Mouse (Mus musculus) kidney, embryonic 14.5 days (tissue): Measurements from ENCODE around the gene Cyyr1. TPM values are rescaled to one million over a fixed set of nuclear protein-coding genes. Genes with fewer than 3 reads are reported as not detected.

Experiments used
- ATAC-seq: fragments of 200-750 bp; cut with Nextera tagmentation; 2 replicates; pipeline ENCODE4 v1.8.0; 2017; ENCODE audit warnings: moderate number of reproducible peaks, mild to moderate bottlenecking, moderate TSS enrichment, moderate library complexity; ENCODE audit not compliant: low FRiP score, low TSS enrichment
- H3K27ac ChIP-seq: fragments of 300-500 bp; sonication (generic); 2 replicates; pipeline ENCODE4 v1.5.1; 2014; ENCODE audit warnings: low read depth, mild to moderate bottlenecking, low read length, moderate library complexity, mixed read lengths
- H3K27me3 ChIP-seq: fragments of 300-500 bp; sonication (generic); 2 replicates; pipeline ENCODE4 v1.6.1; 2014; ENCODE audit warnings: mild to moderate bottlenecking, low read length; ENCODE audit not compliant: control insufficient read depth, insufficient read depth
- H3K36me3 ChIP-seq: fragments of 300-500 bp; sonication (generic); 2 replicates; pipeline ENCODE4 v1.6.1; 2014; ENCODE audit warnings: low read length, mixed read lengths; ENCODE audit not compliant: control insufficient read depth, insufficient read depth
- H3K4me1 ChIP-seq: fragments of 300-500 bp; sonication (generic); 2 replicates; pipeline ENCODE4 v1.6.1; 2014; ENCODE audit warnings: low read length, mixed read lengths; ENCODE audit not compliant: control insufficient read depth, insufficient read depth
- H3K4me2 ChIP-seq: fragments of 300-500 bp; sonication (generic); replicated peaks from 2 replicates; pipeline ENCODE4 v1.6.1; 2014; ENCODE audit warnings: low read depth, mild to moderate bottlenecking, low read length
- H3K4me3 ChIP-seq: fragments of 300-500 bp; sonication (generic); 2 replicates; pipeline ENCODE4 v1.5.1; 2014; ENCODE audit warnings: mild to moderate bottlenecking, low read length
- H3K9ac ChIP-seq: fragments of 300-500 bp; sonication (generic); 2 replicates; pipeline ENCODE4 v1.6.1; 2014; ENCODE audit warnings: low read depth, mild to moderate bottlenecking, low read length, moderate library complexity
- H3K9me3 ChIP-seq: fragments of 300-500 bp; sonication (generic); 2 replicates; pipeline ENCODE4 v1.6.1; 2016; ENCODE audit warnings: low read length; ENCODE audit not compliant: control insufficient read depth
- WGBS: fragments of 180-500 bp; shearing (Covaris S2); extraction: QIAGEN DNeasy Blood & Tissue Kit; methylation state at CpG from one replicate; pipeline ENCODE4 v1.1.7; 2014; 5-methylcytosine and 5-hydroxymethylcytosine counted together
- polyA plus RNA-seq: library from polyadenylated mRNA; unstranded; fragments of >200 nt; fragmentation: Nextera tagmentation; extraction: Ambion mirVana; gene quantifications from 2 replicates; pipeline ENCODE4 v1.2.1, GENCODE M21; 2014

Cyyr1 gene
- polyA plus RNA-seq, 1 experiment from 2014 or later: 6.8 TPM

GRCm38 (mm10) chr16:85488105-85488607 lies 65.0 kb downstream of the Cyyr1 start:
- 86% methylated on average over 5 of the region's 5 CpGs for WGBS
- H3K4me3 ChIP-seq: no peak overlapping the region
- H3K4me2 ChIP-seq: no peak overlapping the region
- no peaks in the 10 kb centered on the region for H3K36me3 ChIP-seq
- no peak for ATAC-seq
- no peaks in the 10 kb centered on the region for H3K4me1 ChIP-seq
- H3K27ac ChIP-seq: no peak overlapping the region
- H3K9ac ChIP-seq: no peak overlapping the region
- H3K27me3 ChIP-seq: no peaks in the 10 kb centered on the region
- H3K9me3 ChIP-seq: no peaks in the 10 kb centered on the region

GRCm38 (mm10) chr16:85487266-85487665 lies 65.9 kb downstream of the Cyyr1 start:
- Histone ChIP-seq H3K36me3 (no peaks in the 10 kb centered on the region), H3K9me3 (no peaks in the 10 kb centered on the region), H3K27ac (no peak overlapping the region), H3K27me3 (no peaks in the 10 kb centered on the region), H3K4me3 (no peak overlapping the region), H3K4me2 (no peak overlapping the region), H3K9ac (no peak overlapping the region), H3K4me1 (no peaks in the 10 kb centered on the region)
- 94% methylated on average over 7 of the region's 7 CpGs for WGBS
- ATAC-seq: no peak

DNA sequence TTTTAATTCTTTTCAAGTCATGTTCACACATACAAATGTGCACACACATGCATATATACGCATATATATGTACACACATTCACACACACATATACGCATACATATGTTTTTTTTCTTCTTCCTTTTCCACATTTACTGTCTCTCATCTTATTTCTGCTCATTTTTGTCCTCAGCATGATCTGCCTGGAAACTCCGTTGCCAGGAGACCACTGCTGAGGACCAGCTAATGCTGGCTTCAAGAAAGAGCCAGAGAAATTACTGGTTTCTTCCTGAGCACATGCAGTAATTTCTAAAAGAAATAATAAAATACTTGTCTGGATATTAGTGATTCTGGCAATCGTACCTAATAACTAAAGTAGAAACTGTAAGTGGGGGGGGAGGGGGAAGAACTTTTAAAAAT lies 68.6 kb downstream of the Cyyr1 start:
- no peak for ATAC-seq
- no peaks in the 10 kb centered on the region for H3K36me3 ChIP-seq
- H3K4me1 ChIP-seq: no peaks in the 10 kb centered on the region
- H3K9ac ChIP-seq: no peak overlapping the region
- H3K4me2 ChIP-seq: no peak overlapping the region
- H3K9me3 ChIP-seq: no peaks in the 10 kb centered on the region
- 88% methylated on average over 4 of the region's 4 CpGs for WGBS
- H3K27me3 ChIP-seq: no peaks in the 10 kb centered on the region
- H3K27ac ChIP-seq: no peak overlapping the region
- H3K4me3 ChIP-seq: no peak overlapping the region

DNA sequence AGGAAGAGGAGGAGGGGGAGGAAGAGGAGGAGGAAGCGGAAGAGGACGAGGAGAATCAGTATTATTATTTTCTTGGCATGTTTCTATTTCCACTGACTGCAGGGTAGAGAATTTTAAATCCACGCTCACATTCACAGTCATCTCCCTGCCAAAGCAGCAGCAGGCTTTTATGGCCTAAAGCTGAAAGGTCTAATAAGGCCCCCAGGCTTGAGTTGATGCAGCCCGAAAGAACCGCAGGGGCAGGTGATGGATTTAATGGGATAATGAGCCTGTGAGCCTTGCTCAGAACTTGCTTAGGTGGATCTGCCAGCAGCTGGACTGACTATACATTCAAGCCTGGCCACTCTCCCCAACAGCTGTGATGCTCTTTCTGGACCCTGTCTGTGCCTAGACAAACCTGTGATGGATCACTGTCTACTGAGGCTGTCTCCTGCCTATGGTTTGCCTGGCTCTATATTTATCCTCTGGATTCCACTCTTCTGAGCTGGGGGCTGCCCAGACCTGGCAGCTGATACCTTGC lies 78.6 kb downstream of the Cyyr1 start:
- no peak overlapping the region for H3K4me2 ChIP-seq
- H3K9me3 ChIP-seq: no peaks in the 10 kb centered on the region
- no peak overlapping the region for H3K4me3 ChIP-seq
- no peak overlapping the region for H3K9ac ChIP-seq
- no peaks in the 10 kb centered on the region for H3K36me3 ChIP-seq
- H3K27ac ChIP-seq: no peak overlapping the region
- WGBS: 56% methylated on average over 5 of the region's 5 CpGs
- no peak for ATAC-seq
- H3K4me1 ChIP-seq: no peaks in the 10 kb centered on the region
- H3K27me3 ChIP-seq: no peaks in the 10 kb centered on the region

- no peak for ATAC-seq
- H3K27me3 ChIP-seq: no peaks in the 10 kb centered on the region
- no peak overlapping the region for H3K27ac ChIP-seq
- no peak overlapping the region for H3K4me3 ChIP-seq
- WGBS: 90% methylated on average over 4 of the region's 4 CpGs
- H3K4me2 ChIP-seq: no peak overlapping the region
- no peaks in the 10 kb centered on the region for H3K4me1 ChIP-seq
- H3K9ac ChIP-seq: no peak overlapping the region
- no peaks in the 10 kb centered on the region for H3K9me3 ChIP-seq
- H3K36me3 ChIP-seq: no peaks in the 10 kb centered on the region
These were observed 83.1 kb downstream of the Cyyr1 start for GRCm38 (mm10) chr16:85470057-85470456.

DNA sequence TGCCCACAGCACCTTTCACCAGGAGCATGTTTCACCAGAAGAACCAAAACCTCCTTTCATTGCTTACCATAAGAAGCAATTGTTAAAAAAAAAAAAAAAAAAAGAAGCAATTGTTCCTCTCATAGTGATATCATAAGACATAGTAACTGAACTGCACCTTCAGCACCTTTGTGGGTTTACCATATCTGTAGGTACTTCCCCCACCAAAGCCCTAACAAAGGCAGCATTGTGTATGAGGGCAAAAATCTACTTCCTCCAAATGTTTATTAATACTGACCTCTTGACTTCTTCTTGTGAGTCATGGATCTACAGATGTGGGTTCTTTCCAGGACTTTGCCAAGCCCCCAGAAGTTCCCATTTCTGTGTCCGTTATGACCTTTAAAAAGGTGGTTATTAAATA lies 98.2 kb downstream of the Cyyr1 start:
- WGBS: 89% methylated on average over 1 of the region's 1 CpGs

GRCm38 (mm10) chr16:85446306-85446705 lies 106.9 kb downstream of the Cyyr1 start:
- Histone ChIP-seq H3K27ac (no peak overlapping the region), H3K4me2 (no peak overlapping the region), H3K4me1 (peaks cover 3% of the 10 kb centered on the region; the same call in 1 of the 2 replicates), H3K9ac (no peak overlapping the region), H3K9me3 (no peaks in the 10 kb centered on the region), H3K36me3 (no peaks in the 10 kb centered on the region), H3K4me3 (no peak overlapping the region), H3K27me3 (no peaks in the 10 kb centered on the region)
- WGBS: 48% methylated on average over 1 of the region's 1 CpGs
- no peak for ATAC-seq

More for the DNA sequence above, 98.2 kb downstream of the Cyyr1 start:
- Histone ChIP-seq H3K4me1 (no peaks in the 10 kb centered on the region), H3K4me3 (no peak overlapping the region), H3K27me3 (no peaks in the 10 kb centered on the region), H3K9ac (no peak overlapping the region), H3K4me2 (no peak overlapping the region), H3K27ac (no peak overlapping the region), H3K9me3 (no peaks in the 10 kb centered on the region), H3K36me3 (no peaks in the 10 kb centered on the region)
- ATAC-seq: no peak

DNA sequence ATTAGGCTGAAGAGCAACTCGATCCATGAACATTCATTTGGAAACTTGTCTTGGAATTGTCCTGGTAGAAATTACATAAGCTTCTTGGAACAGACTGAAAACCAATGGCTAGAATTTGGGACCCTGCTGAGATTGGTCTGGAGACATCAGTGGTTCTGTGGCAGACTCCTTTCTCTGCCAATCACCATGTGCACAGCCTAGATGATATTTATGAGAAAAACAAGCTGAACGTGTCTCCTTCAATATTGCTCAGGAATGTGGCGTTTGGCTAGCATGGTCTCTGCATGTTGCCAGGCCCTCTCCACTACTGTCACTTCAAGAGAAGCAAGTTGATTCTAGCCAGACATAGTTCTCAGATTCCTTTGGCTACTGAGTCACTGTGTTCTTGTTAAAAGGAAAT lies 107.4 kb downstream of the Cyyr1 start:
- Histone ChIP-seq H3K4me3 (no peak overlapping the region), H3K4me1 (peaks cover 3% of the 10 kb centered on the region; the same call in 1 of the 2 replicates), H3K9me3 (no peaks in the 10 kb centered on the region), H3K27me3 (no peaks in the 10 kb centered on the region), H3K36me3 (no peaks in the 10 kb centered on the region), H3K4me2 (no peak overlapping the region), H3K9ac (no peak overlapping the region), H3K27ac (no peak overlapping the region)
- ATAC-seq: no peak
- WGBS: 70% methylated on average over 3 of the region's 3 CpGs

DNA sequence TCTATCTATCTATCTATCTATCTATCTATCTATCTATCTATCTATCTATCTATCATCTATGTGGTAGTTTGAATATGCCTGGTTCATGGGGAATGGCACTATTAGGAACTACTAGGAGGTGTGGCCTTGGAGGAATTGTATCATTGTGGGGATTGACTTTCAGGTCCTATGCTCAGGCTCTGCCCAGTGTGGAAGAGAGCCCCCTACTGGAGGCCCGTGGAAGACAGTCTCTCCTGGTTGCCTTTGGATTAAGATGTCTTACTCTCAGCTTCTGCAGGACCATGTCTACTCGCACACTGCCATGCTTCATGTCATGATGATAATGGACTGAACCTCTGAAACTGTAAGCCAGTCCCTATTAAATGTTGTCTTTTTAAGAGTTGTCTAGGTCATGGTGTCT lies 117.8 kb downstream of the Cyyr1 start:
- Histone ChIP-seq H3K27ac (no peak overlapping the region), H3K4me2 (no peak overlapping the region), H3K4me3 (no peak overlapping the region), H3K27me3 (no peaks in the 10 kb centered on the region), H3K36me3 (no peaks in the 10 kb centered on the region), H3K4me1 (no peaks in the 10 kb centered on the region), H3K9me3 (no peaks in the 10 kb centered on the region), H3K9ac (no peak overlapping the region)
- 65% methylated on average over 2 of the region's 2 CpGs for WGBS
- no peak for ATAC-seq
